Mouse (Mus musculus): ENCODE results near the gene Gabbr2. TPM values are rescaled to one million over a fixed set of nuclear protein-coding genes. Genes with fewer than 3 reads are reported as not detected.

Gene Gabbr2
- total and polyA plus RNA-seq, 2 experiments from 2014 or later: 17.7 to 98.9 TPM

- no peak overlapping the region for H3K9ac ChIP-seq (replicated peaks; ENCODE audit: low read length)
- DNase-seq (ENCODE audit: low spot score) (no peak), ATAC-seq (peak; percentile 1; the same call in 1 of the 2 replicates)
- H3K9me3 ChIP-seq (ENCODE audit: low read length): no peaks in the 10 kb centered on the region
- no peak overlapping the region for H3K4me2 ChIP-seq (ENCODE audit: low read depth, low read length)
- WGBS: 82% methylated on average over 10 of the region's 10 CpGs
- H3K4me3 ChIP-seq (ENCODE audit: low read length): no peak overlapping the region
- no peaks in the 10 kb centered on the region for H3K36me3 ChIP-seq (ENCODE audit: insufficient read depth, low read length)
- H3K27me3 ChIP-seq (ENCODE audit: insufficient read depth, low read length): no peaks in the 10 kb centered on the region
- no peak for TF ChIP-seq CTCF (IDR thresholded peaks at IDR 0.05; ENCODE audit: low read depth)
- H3K27ac ChIP-seq: no peak overlapping the region
- peaks cover 12% of the 10 kb centered on the region; the same call in 1 of the 2 replicates for H3K4me1 ChIP-seq (ENCODE audit: insufficient read depth, low read length)
These were observed 165.7 kb downstream of the Gabbr2 start for GRCm38 (mm10) chr4:46825846-46826529.

GRCm38 (mm10) chr4:46823738-46824137 lies 167.9 kb downstream of the Gabbr2 start:
- WGBS: 75% methylated on average over 14 of the region's 14 CpGs
- Histone ChIP-seq H3K9me3 (ENCODE audit: low read length) (no peaks in the 10 kb centered on the region), H3K36me3 (ENCODE audit: insufficient read depth, low read length) (no peaks in the 10 kb centered on the region), H3K27ac (no peak overlapping the region), H3K4me2 (ENCODE audit: low read depth, low read length) (no peak overlapping the region), H3K4me3 (ENCODE audit: low read length) (no peak overlapping the region), H3K4me1 (ENCODE audit: insufficient read depth, low read length) (peaks cover 12% of the 10 kb centered on the region; the same call in 1 of the 2 replicates), H3K9ac (replicated peaks; ENCODE audit: low read length) (no peak overlapping the region), H3K27me3 (ENCODE audit: insufficient read depth, low read length) (no peaks in the 10 kb centered on the region)
- DNase-seq (ENCODE audit: low spot score) (no peak), ATAC-seq (no peak)
- no peak for TF ChIP-seq CTCF (IDR thresholded peaks at IDR 0.05; ENCODE audit: low read depth)

- Histone ChIP-seq H3K4me2 (ENCODE audit: low read depth, low read length) (no peak overlapping the region), H3K36me3 (ENCODE audit: insufficient read depth, low read length) (no peaks in the 10 kb centered on the region), H3K4me1 (ENCODE audit: insufficient read depth, low read length) (no peaks in the 10 kb centered on the region), H3K9me3 (ENCODE audit: low read length) (no peaks in the 10 kb centered on the region), H3K27me3 (ENCODE audit: insufficient read depth, low read length) (no peaks in the 10 kb centered on the region), H3K27ac (peak overlapping the region; percentile 58), H3K4me3 (ENCODE audit: low read length) (no peak overlapping the region), H3K9ac (replicated peaks; ENCODE audit: low read length) (no peak overlapping the region)
- peak; percentile 60 for ATAC-seq
- TF ChIP-seq CTCF (IDR thresholded peaks at IDR 0.05; ENCODE audit: low read depth): no peak
- DNase-seq (ENCODE audit: low spot score): peak; percentile 37
- 61% methylated on average over 11 of the region's 11 CpGs for WGBS
These were observed 170.0 kb downstream of the Gabbr2 start for GRCm38 (mm10) chr4:46821709-46822108.

- Histone ChIP-seq H3K4me2 (ENCODE audit: low read depth, low read length) (no peak overlapping the region), H3K9me3 (ENCODE audit: low read length) (no peaks in the 10 kb centered on the region), H3K27ac (no peak overlapping the region), H3K9ac (replicated peaks; ENCODE audit: low read length) (no peak overlapping the region), H3K36me3 (ENCODE audit: insufficient read depth, low read length) (0 out of 2 replicates have a peak, but pooled peaks cover 8% of the 10 kb centered on the region), H3K4me3 (ENCODE audit: low read length) (no peak overlapping the region), H3K4me1 (ENCODE audit: insufficient read depth, low read length) (peaks cover 7% of the 10 kb centered on the region; the same call in 1 of the 2 replicates), H3K27me3 (ENCODE audit: insufficient read depth, low read length) (no peaks in the 10 kb centered on the region)
- peak; percentile 67; the same call in 1 of the 2 replicates for ATAC-seq
- TF ChIP-seq CTCF (IDR thresholded peaks at IDR 0.05; ENCODE audit: low read depth): peak; percentile 34
- 46% methylated on average over 4 of the region's 4 CpGs for WGBS
- peak; percentile 52 for DNase-seq (ENCODE audit: low spot score)
These were observed 176.7 kb downstream of the Gabbr2 start for GRCm38 (mm10) chr4:46814954-46815353.

- H3K27ac ChIP-seq: no peak overlapping the region; the same call in 1 of the 2 replicates
- H3K9me3 ChIP-seq (ENCODE audit: low read length): no peaks in the 10 kb centered on the region
- no peaks in the 10 kb centered on the region for H3K27me3 ChIP-seq (ENCODE audit: insufficient read depth, low read length)
- no peak for TF ChIP-seq CTCF (IDR thresholded peaks at IDR 0.05; ENCODE audit: low read depth)
- no peak overlapping the region for H3K9ac ChIP-seq (replicated peaks; ENCODE audit: low read length)
- H3K4me3 ChIP-seq (ENCODE audit: low read length): no peak overlapping the region
- DNase-seq (ENCODE audit: low spot score): no peak
- H3K4me2 ChIP-seq (ENCODE audit: low read depth, low read length): no peak overlapping the region
- ATAC-seq: no peak
- WGBS: 80% methylated on average over 10 of the region's 10 CpGs
- 0 out of 2 replicates have a peak, but pooled peaks cover 8% of the 10 kb centered on the region for H3K36me3 ChIP-seq (ENCODE audit: insufficient read depth, low read length)
- H3K4me1 ChIP-seq (ENCODE audit: insufficient read depth, low read length): peaks cover 7% of the 10 kb centered on the region; the same call in 1 of the 2 replicates
These were observed 177.4 kb downstream of the Gabbr2 start for GRCm38 (mm10) chr4:46814236-46814635.

GRCm38 (mm10) chr4:46811165-46811564 lies 180.5 kb downstream of the Gabbr2 start:
- no peak overlapping the region for H3K9ac ChIP-seq (replicated peaks; ENCODE audit: low read length)
- H3K27ac ChIP-seq: no peak overlapping the region
- 30% methylated on average over 5 of the region's 5 CpGs for WGBS
- 0 out of 2 replicates have a peak, but pooled peaks cover 8% of the 10 kb centered on the region for H3K36me3 ChIP-seq (ENCODE audit: insufficient read depth, low read length)
- H3K4me3 ChIP-seq (ENCODE audit: low read length): no peak overlapping the region
- no peak for TF ChIP-seq CTCF (IDR thresholded peaks at IDR 0.05; ENCODE audit: low read depth)
- no peak for ATAC-seq
- peaks cover 7% of the 10 kb centered on the region; the same call in 1 of the 2 replicates for H3K4me1 ChIP-seq (ENCODE audit: insufficient read depth, low read length)
- no peak overlapping the region for H3K4me2 ChIP-seq (ENCODE audit: low read depth, low read length)
- no peak for DNase-seq (ENCODE audit: low spot score)
- H3K9me3 ChIP-seq (ENCODE audit: low read length): no peaks in the 10 kb centered on the region
- no peaks in the 10 kb centered on the region for H3K27me3 ChIP-seq (ENCODE audit: insufficient read depth, low read length)

- Histone ChIP-seq H3K27me3 (ENCODE audit: insufficient read depth, low read length) (no peaks in the 10 kb centered on the region), H3K36me3 (ENCODE audit: insufficient read depth, low read length) (no peaks in the 10 kb centered on the region; the same call in 1 of the 2 replicates), H3K4me1 (ENCODE audit: insufficient read depth, low read length) (no peaks in the 10 kb centered on the region), H3K4me2 (ENCODE audit: low read depth, low read length) (no peak overlapping the region), H3K9ac (replicated peaks; ENCODE audit: low read length) (no peak overlapping the region), H3K27ac (no peak overlapping the region), H3K4me3 (ENCODE audit: low read length) (no peak overlapping the region), H3K9me3 (ENCODE audit: low read length) (no peaks in the 10 kb centered on the region)
- DNase-seq (ENCODE audit: low spot score): peak; percentile 14
- TF ChIP-seq CTCF (IDR thresholded peaks at IDR 0.05; ENCODE audit: low read depth): no peak
- ATAC-seq: peak; percentile 37; the same call in 1 of the 2 replicates
- WGBS: 56% methylated on average over 1 of the region's 1 CpGs
These were observed 184.8 kb downstream of the Gabbr2 start for GRCm38 (mm10) chr4:46806876-46807275.
